Mouse (Mus musculus) C2C12 (cell line): ENCODE data around the gene Stmn3. TPM values are rescaled to one million over a fixed set of nuclear protein-coding genes. Genes with fewer than 3 reads are reported as not detected.

Source experiments
- H3K27me3 ChIP-seq: one replicate; pipeline ENCODE4 v1.6.1; 2011; ENCODE audit not compliant: control insufficient read depth, insufficient read depth, insufficient read length
- H3K36me3 ChIP-seq: one replicate; pipeline ENCODE4 v1.6.1; 2011; ENCODE audit not compliant: control insufficient read depth, insufficient read depth
- H3K4me3 ChIP-seq: one replicate; pipeline ENCODE4 v1.5.1; 2011; ENCODE audit warnings: mild to moderate bottlenecking, control low read depth; ENCODE audit not compliant: poor library complexity, insufficient read depth, severe bottlenecking
- H3K79me2 ChIP-seq: one replicate; pipeline ENCODE4 v1.6.1; 2011; ENCODE audit not compliant: control insufficient read depth, insufficient read depth
- H3K79me3 ChIP-seq: one replicate; pipeline ENCODE4 v1.6.1; 2011; ENCODE audit warnings: low read depth, control low read depth
- H3ac ChIP-seq: one replicate; pipeline ENCODE3; 2011; ENCODE audit warnings: low read depth; ENCODE audit not compliant: control insufficient read depth, insufficient read length
- CEBPB ChIP-seq: IDR thresholded peaks from one replicate; pipeline ENCODE4 v1.6.1; 2011; ENCODE audit warnings: low read depth, mild to moderate bottlenecking, control low read depth, moderate library complexity
- CTCF ChIP-seq: IDR thresholded peaks from one replicate; pipeline ENCODE4 v1.5.1; 2011; ENCODE audit not compliant: control insufficient read depth, insufficient read depth, insufficient read length
- FOSL1 ChIP-seq: IDR thresholded peaks from one replicate; pipeline ENCODE4 v1.8.0; 2011; ENCODE audit warnings: mild to moderate bottlenecking, low read length; ENCODE audit not compliant: poor library complexity, insufficient read depth, severe bottlenecking
- MAX ChIP-seq: IDR thresholded peaks from one replicate; pipeline ENCODE4 v1.6.1; 2011; ENCODE audit warnings: mild to moderate bottlenecking, control low read depth
- MYOD1 ChIP-seq: IDR thresholded peaks from one replicate; pipeline ENCODE4 v1.6.1; 2011; ENCODE audit warnings: low read depth; ENCODE audit not compliant: control insufficient read depth, insufficient read length
- MYOG ChIP-seq: IDR thresholded peaks from one replicate; pipeline ENCODE4 v1.6.1; 2011; ENCODE audit not compliant: control insufficient read depth, insufficient read length; ENCODE audit errors: extremely low read depth
- USF1 ChIP-seq: IDR thresholded peaks from one replicate; pipeline ENCODE4 v1.6.1; 2011; ENCODE audit warnings: low read depth, mild to moderate bottlenecking, control low read depth, moderate library complexity
- polyA plus RNA-seq: library from polyadenylated mRNA; unstranded; fragments of >200 nt; fragmentation: generic; extraction: Trizol; gene quantifications from one replicate; pipeline ENCODE4 v1.2.1, GENCODE M21; 2012; ENCODE audit warnings: missing spikeins

Stmn3 gene
- polyA plus RNA-seq, 1 experiment = 0.02 TPM

- Histone ChIP-seq H3K27me3 (no peaks in the 10 kb centered on the region), H3K79me3 (peaks cover 19% of the 10 kb centered on the region), H3ac (peak overlapping the region; percentile 27), H3K36me3 (peaks cover 69% of the 10 kb centered on the region), H3K4me3 (no peak overlapping the region), H3K79me2 (peaks cover 43% of the 10 kb centered on the region)
- TF ChIP-seq USF1 (no peak), FOSL1 (no peak), MYOD1 (no peak), CTCF (no peak), MYOG (no peak), MAX (no peak), CEBPB (no peak)
These were observed 36.4 kb downstream of the Stmn3 start for GRCm38 (mm10) chr2:181277866-181278265.

GRCm38 (mm10) chr2:181276766-181277165 lies 37.5 kb downstream of the Stmn3 start:
- Histone ChIP-seq H3K79me3 (peaks cover 16% of the 10 kb centered on the region), H3K27me3 (no peaks in the 10 kb centered on the region), H3ac (no peak overlapping the region), H3K79me2 (peaks cover 42% of the 10 kb centered on the region), H3K4me3 (no peak overlapping the region), H3K36me3 (peaks cover 73% of the 10 kb centered on the region)
- TF ChIP-seq USF1 (no peak), CEBPB (no peak), CTCF (no peak), MYOD1 (no peak), MYOG (no peak), FOSL1 (no peak), MAX (no peak)

GRCm38 (mm10) chr2:181274639-181275038 lies 39.7 kb downstream of the Stmn3 start:
- TF ChIP-seq FOSL1 = no peak
- no peak for TF ChIP-seq CTCF
- no peak for TF ChIP-seq USF1
- TF ChIP-seq MAX = no peak
- no peak for TF ChIP-seq MYOD1
- no peaks in the 10 kb centered on the region for H3K27me3 ChIP-seq
- no peak overlapping the region for H3ac ChIP-seq
- no peak overlapping the region for H3K4me3 ChIP-seq
- peaks cover 12% of the 10 kb centered on the region for H3K79me3 ChIP-seq
- H3K36me3 ChIP-seq = peaks cover 70% of the 10 kb centered on the region
- peaks cover 21% of the 10 kb centered on the region for H3K79me2 ChIP-seq

- Histone ChIP-seq H3K27me3 (no peaks in the 10 kb centered on the region), H3K4me3 (no peak overlapping the region), H3K79me3 (peaks cover 9% of the 10 kb centered on the region), H3K79me2 (peaks cover 12% of the 10 kb centered on the region), H3ac (no peak overlapping the region), H3K36me3 (peaks cover 73% of the 10 kb centered on the region)
- TF ChIP-seq CTCF = no peak
These were observed 40.5 kb downstream of the Stmn3 start for GRCm38 (mm10) chr2:181273829-181274228.

- TF ChIP-seq MYOG (no peak), USF1 (no peak), FOSL1 (no peak), MAX (no peak), MYOD1 (no peak), CEBPB (no peak)
- Histone ChIP-seq H3K4me3 (no peak overlapping the region), H3K79me2 (no peaks in the 10 kb centered on the region), H3K36me3 (peaks cover 72% of the 10 kb centered on the region), H3ac (no peak overlapping the region), H3K27me3 (no peaks in the 10 kb centered on the region), H3K79me3 (no peaks in the 10 kb centered on the region)
These were observed 42.2 kb downstream of the Stmn3 start for GRCm38 (mm10) chr2:181272092-181272491.

- Histone ChIP-seq H3ac (no peak overlapping the region), H3K36me3 (peaks cover 76% of the 10 kb centered on the region)
- TF ChIP-seq MAX = no peak
- TF ChIP-seq USF1 = no peak
- TF ChIP-seq CTCF = no peak
- no peak for TF ChIP-seq MYOG
- TF ChIP-seq MYOD1 = no peak
- TF ChIP-seq CEBPB = no peak
- no peak for TF ChIP-seq FOSL1
These were observed 47.5 kb downstream of the Stmn3 start for GRCm38 (mm10) chr2:181266839-181267238.

More at GRCm38 (mm10) chr2:181266839-181267238, 47.5 kb downstream of the Stmn3 start:
- Histone ChIP-seq H3K27me3 (no peaks in the 10 kb centered on the region), H3K79me2 (no peaks in the 10 kb centered on the region), H3K79me3 (no peaks in the 10 kb centered on the region), H3K4me3 (no peak overlapping the region)

Other genes starting within 250 kb of the Stmn3 start
- not detected for gene Kcnq2, start 179.2 kb downstream of the Stmn3 start, polyA plus RNA-seq
- gene Eef1a2, start 157.5 kb downstream of the Stmn3 start, polyA plus RNA-seq = 0.02 TPM
- gene Ppdpf, start 127.3 kb downstream of the Stmn3 start, polyA plus RNA-seq = 43.4 TPM
- gene Ptk6, start 111.7 kb downstream of the Stmn3 start, polyA plus RNA-seq = not detected
- gene Srms, start 101.3 kb downstream of the Stmn3 start, polyA plus RNA-seq = not detected
- gene Fndc11, start 94.5 kb downstream of the Stmn3 start, polyA plus RNA-seq = not detected
- gene Helz2, start 72.5 kb downstream of the Stmn3 start, polyA plus RNA-seq = 2.2 TPM
- 10.5 TPM for gene Gmeb2, start 26.5 kb downstream of the Stmn3 start, polyA plus RNA-seq
- 45.8 TPM for gene Rtel1, start 5.2 kb upstream of the Stmn3 start, polyA plus RNA-seq
- 16.5 TPM for gene Zgpat, start 50.4 kb upstream of the Stmn3 start, polyA plus RNA-seq
- gene Arfrp1, start 50.9 kb upstream of the Stmn3 start, polyA plus RNA-seq = 45.9 TPM
- 7.3 TPM for gene Lime1, start 65.6 kb upstream of the Stmn3 start, polyA plus RNA-seq
- 0.68 TPM for gene Zbtb46, start 144.9 kb upstream of the Stmn3 start, polyA plus RNA-seq
- gene Abhd16b, start 178.7 kb upstream of the Stmn3 start, polyA plus RNA-seq = not detected
- 79.2 TPM for gene Tpd52l2, start 182.6 kb upstream of the Stmn3 start, polyA plus RNA-seq
- 34.3 TPM for gene Dnajc5, start 206.0 kb upstream of the Stmn3 start, polyA plus RNA-seq